Mouse (Mus musculus) limb, embryonic 13.5 days (tissue): ENCODE measurements around the gene Btbd16. TPM values are rescaled to one million over a fixed set of nuclear protein-coding genes. Genes with fewer than 3 reads are reported as not detected.

ENCODE experiments used
- ATAC-seq: fragments of 200-750 bp; cut with Nextera tagmentation; 2 replicates; pipeline ENCODE4 v1.8.0; 2017; ENCODE audit warnings: low read depth, moderate number of reproducible peaks, moderate TSS enrichment; ENCODE audit not compliant: low FRiP score
- H3K27ac ChIP-seq: fragments of 300-500 bp; sonication (generic); 2 replicates; pipeline ENCODE4 v1.5.1; 2015; ENCODE audit warnings: inconsistent platforms, mild to moderate bottlenecking, moderate library complexity
- H3K27me3 ChIP-seq: fragments of 300-500 bp; sonication (generic); 2 replicates; pipeline ENCODE4 v1.6.1; 2015; ENCODE audit warnings: mild to moderate bottlenecking, inconsistent platforms
- H3K36me3 ChIP-seq: fragments of 300-500 bp; sonication (generic); 2 replicates; pipeline ENCODE4 v1.6.1; 2015; ENCODE audit warnings: inconsistent platforms, mild to moderate bottlenecking, moderate library complexity
- H3K4me1 ChIP-seq: fragments of 300-500 bp; sonication (generic); 2 replicates; pipeline ENCODE4 v1.6.1; 2015; ENCODE audit warnings: inconsistent platforms
- H3K4me2 ChIP-seq: fragments of 300-500 bp; sonication (generic); replicated peaks from 2 replicates; pipeline ENCODE4 v1.6.1; 2015; ENCODE audit warnings: inconsistent platforms, mild to moderate bottlenecking, moderate library complexity
- H3K4me3 ChIP-seq: fragments of 300-500 bp; sonication (generic); 2 replicates; pipeline ENCODE4 v1.5.1; 2015; ENCODE audit warnings: moderate library complexity, mild to moderate bottlenecking, inconsistent platforms
- H3K9ac ChIP-seq: fragments of 300-500 bp; sonication (generic); 2 replicates; pipeline ENCODE4 v1.6.1; 2015; ENCODE audit warnings: mild to moderate bottlenecking, inconsistent platforms
- H3K9me3 ChIP-seq: fragments of 300-500 bp; sonication (generic); 2 replicates; pipeline ENCODE4 v1.6.1; 2016; ENCODE audit warnings: inconsistent platforms
- WGBS: fragments of 180-500 bp; shearing (Covaris S2); methylation state at CpG from one replicate; pipeline ENCODE4 v1.1.7; 2015; 5-methylcytosine and 5-hydroxymethylcytosine counted together
- polyA plus RNA-seq: library from polyadenylated mRNA; unstranded; fragments of >200 nt; fragmentation: Nextera tagmentation; extraction: Ambion mirVana; gene quantifications from 2 replicates; pipeline ENCODE4 v1.2.1, GENCODE M21; 2015

Btbd16 gene
- polyA plus RNA-seq, 1 experiment from 2014 or later = 0.22 TPM

DNA sequence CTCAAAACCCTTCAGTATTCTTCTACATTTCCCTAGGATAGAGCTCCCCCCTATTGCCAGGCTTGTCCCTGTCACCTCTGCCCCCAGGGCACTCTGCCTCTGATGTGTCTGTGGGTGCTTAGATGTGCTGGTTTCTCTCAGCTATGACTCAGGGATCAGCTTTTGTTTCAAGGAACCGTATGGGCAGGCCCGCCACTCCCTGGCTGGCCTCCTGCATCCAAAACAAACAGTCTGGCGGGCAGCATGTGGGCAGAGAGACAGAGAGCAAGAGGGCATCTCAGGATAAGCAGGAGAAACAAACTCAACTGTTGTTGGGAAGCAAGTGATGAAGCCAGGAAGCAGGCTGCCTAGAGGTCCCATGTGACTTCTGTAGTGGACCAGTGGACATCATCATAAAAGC lies 81.8 kb downstream of the Btbd16 start:
- Histone ChIP-seq H3K4me2 (no peak overlapping the region), H3K9me3 (no peaks in the 10 kb centered on the region), H3K4me3 (no peak overlapping the region), H3K9ac (no peak overlapping the region), H3K27ac (no peak overlapping the region), H3K36me3 (no peaks in the 10 kb centered on the region), H3K4me1 (peaks cover 6% of the 10 kb centered on the region), H3K27me3 (peaks cover 12% of the 10 kb centered on the region; the same call in 1 of the 2 replicates)
- WGBS = 45% methylated on average over 3 of the region's 3 CpGs
- no peak for ATAC-seq

- no peaks in the 10 kb centered on the region for H3K36me3 ChIP-seq
- no peak overlapping the region for H3K4me2 ChIP-seq
- H3K9me3 ChIP-seq = no peaks in the 10 kb centered on the region
- no peak overlapping the region for H3K9ac ChIP-seq
- peaks cover 12% of the 10 kb centered on the region; the same call in 1 of the 2 replicates for H3K27me3 ChIP-seq
- no peak overlapping the region for H3K27ac ChIP-seq
- peaks cover 26% of the 10 kb centered on the region for H3K4me1 ChIP-seq
- WGBS = 72% methylated on average over 6 of the region's 6 CpGs
- ATAC-seq = no peak
- H3K4me3 ChIP-seq = no peak overlapping the region
Observed at GRCm38 (mm10) chr7:130857973-130858372, 84.1 kb downstream of the Btbd16 start.

- no peaks in the 10 kb centered on the region for H3K9me3 ChIP-seq
- H3K4me2 ChIP-seq = no peak overlapping the region
- H3K9ac ChIP-seq = no peak overlapping the region
- no peak overlapping the region for H3K4me3 ChIP-seq
- WGBS = 48% methylated on average over 4 of the region's 5 CpGs
- no peak overlapping the region for H3K27ac ChIP-seq
- no peaks in the 10 kb centered on the region for H3K36me3 ChIP-seq
- peaks cover 27% of the 10 kb centered on the region for H3K27me3 ChIP-seq
- ATAC-seq = no peak
- H3K4me1 ChIP-seq = peaks cover 26% of the 10 kb centered on the region
Observed at GRCm38 (mm10) chr7:130859926-130860325, 86.1 kb downstream of the Btbd16 start.

DNA sequence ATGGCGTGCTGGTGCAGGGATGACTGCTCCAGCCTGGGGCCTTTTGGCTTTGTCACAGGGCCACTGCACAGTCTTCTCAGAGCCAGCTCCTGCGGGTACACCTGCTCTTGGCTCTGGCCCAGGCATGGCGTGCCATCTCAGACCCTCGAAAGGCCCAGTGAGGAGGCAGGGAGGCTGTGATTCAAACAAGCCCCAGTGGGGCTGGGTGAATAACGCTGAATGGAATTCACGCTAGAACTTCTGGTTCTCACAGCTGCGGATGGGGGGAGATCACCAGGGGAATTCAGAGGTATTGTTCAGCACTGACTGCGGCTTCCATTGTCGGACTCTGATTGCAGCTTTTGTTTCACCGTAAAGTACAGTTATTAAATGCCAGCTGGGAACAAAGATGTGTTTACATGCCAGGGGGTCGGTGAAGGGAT lies 86.9 kb downstream of the Btbd16 start:
- Histone ChIP-seq H3K4me1 (peaks cover 26% of the 10 kb centered on the region), H3K27me3 (peaks cover 26% of the 10 kb centered on the region), H3K36me3 (no peaks in the 10 kb centered on the region), H3K27ac (no peak overlapping the region), H3K4me3 (no peak overlapping the region), H3K9ac (no peak overlapping the region), H3K4me2 (peak overlapping the region; percentile 40), H3K9me3 (no peaks in the 10 kb centered on the region)
- 21% methylated on average over 11 of the region's 11 CpGs for WGBS
- ATAC-seq = peak; percentile 4; the same call in 1 of the 2 replicates

DNA sequence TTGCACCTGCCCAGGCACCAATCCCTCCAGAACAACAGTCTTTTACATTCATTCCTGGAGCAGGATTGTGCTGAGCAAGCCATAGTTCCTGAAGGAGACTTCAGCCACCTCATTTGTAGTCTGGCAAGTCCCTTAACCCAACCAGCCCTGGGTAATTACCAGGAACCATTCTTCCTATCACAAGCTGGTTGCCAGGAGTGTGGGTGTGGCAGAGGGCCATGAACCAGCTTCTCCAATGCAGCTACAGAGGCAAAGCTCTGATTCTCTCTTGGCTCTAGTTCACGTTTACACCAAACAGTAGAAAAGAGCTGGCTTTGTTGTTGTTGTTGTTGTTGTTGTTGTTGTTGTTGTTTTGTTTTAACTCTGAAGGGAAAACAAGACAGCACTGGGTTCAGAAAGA lies 88.6 kb downstream of the Btbd16 start:
- H3K4me2 ChIP-seq = no peak overlapping the region
- WGBS = 36% methylated on average over 1 of the region's 1 CpGs
- H3K4me3 ChIP-seq = no peak overlapping the region
- no peak overlapping the region for H3K9ac ChIP-seq
- no peak overlapping the region for H3K27ac ChIP-seq
- H3K36me3 ChIP-seq = no peaks in the 10 kb centered on the region
- ATAC-seq = no peak
- peaks cover 29% of the 10 kb centered on the region for H3K4me1 ChIP-seq
- no peaks in the 10 kb centered on the region for H3K9me3 ChIP-seq
- peaks cover 22% of the 10 kb centered on the region for H3K27me3 ChIP-seq

DNA sequence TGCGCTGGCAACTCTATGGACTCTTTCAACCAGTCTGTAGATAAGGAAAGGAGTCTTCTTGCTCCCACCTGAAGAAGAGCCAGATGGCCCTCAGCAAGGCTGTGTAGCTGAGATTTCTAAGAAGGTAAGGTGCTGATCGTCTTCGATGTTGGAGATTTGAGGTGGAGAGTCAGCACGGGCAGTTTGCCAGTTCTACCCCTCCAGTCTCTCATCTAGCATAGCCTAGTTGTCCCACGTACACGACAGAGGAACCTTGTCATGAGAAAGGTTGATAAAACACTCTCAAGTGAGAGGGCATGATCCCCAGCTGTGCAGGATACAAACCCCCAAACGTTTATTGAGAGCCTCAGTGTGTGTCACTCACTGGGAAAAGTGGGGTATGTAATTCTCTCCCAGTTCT lies 90.8 kb downstream of the Btbd16 start:
- H3K4me3 ChIP-seq = no peak overlapping the region
- peaks cover 29% of the 10 kb centered on the region for H3K4me1 ChIP-seq
- no peaks in the 10 kb centered on the region for H3K9me3 ChIP-seq
- H3K27ac ChIP-seq = no peak overlapping the region
- no peak overlapping the region for H3K9ac ChIP-seq
- H3K36me3 ChIP-seq = no peaks in the 10 kb centered on the region
- H3K4me2 ChIP-seq = no peak overlapping the region
- no peak for ATAC-seq
- 82% methylated on average over 7 of the region's 7 CpGs for WGBS
- H3K27me3 ChIP-seq = peaks cover 15% of the 10 kb centered on the region

GRCm38 (mm10) chr7:130865613-130866591 lies 92.0 kb downstream of the Btbd16 start, which contains the start of gene Plekha1:
Plekha1 (plus strand) TSS chr7:130865756.
- Histone ChIP-seq H3K9me3 (no peaks in the 10 kb centered on the region), H3K36me3 (no peaks in the 10 kb centered on the region), H3K27ac (peak within 1 kb of the TSS; percentile 33; the same call in 1 of the 2 replicates), H3K4me3 (peak within 1 kb of the TSS; percentile 78), H3K4me2 (peak within 1 kb of the TSS; percentile 81), H3K27me3 (peaks cover 15% of the 10 kb centered on the region), H3K4me1 (peaks cover 21% of the 10 kb centered on the region), H3K9ac (peak within 1 kb of the TSS; percentile 80)
- WGBS = under 1% methylated on average over 87 of the region's 114 CpGs
- ATAC-seq = peak; percentile 97

GRCm38 (mm10) chr7:130866640-130867039 lies 92.8 kb downstream of the Btbd16 start:
- Histone ChIP-seq H3K36me3 (no peaks in the 10 kb centered on the region), H3K9ac (peak overlapping the region; percentile 80), H3K27me3 (peaks cover 15% of the 10 kb centered on the region), H3K9me3 (no peaks in the 10 kb centered on the region), H3K4me1 (peaks cover 14% of the 10 kb centered on the region), H3K4me3 (peak overlapping the region; percentile 78), H3K27ac (no peak overlapping the region), H3K4me2 (peak overlapping the region; percentile 81)
- WGBS = 3% methylated on average over 13 of the region's 13 CpGs
- no peak for ATAC-seq

DNA sequence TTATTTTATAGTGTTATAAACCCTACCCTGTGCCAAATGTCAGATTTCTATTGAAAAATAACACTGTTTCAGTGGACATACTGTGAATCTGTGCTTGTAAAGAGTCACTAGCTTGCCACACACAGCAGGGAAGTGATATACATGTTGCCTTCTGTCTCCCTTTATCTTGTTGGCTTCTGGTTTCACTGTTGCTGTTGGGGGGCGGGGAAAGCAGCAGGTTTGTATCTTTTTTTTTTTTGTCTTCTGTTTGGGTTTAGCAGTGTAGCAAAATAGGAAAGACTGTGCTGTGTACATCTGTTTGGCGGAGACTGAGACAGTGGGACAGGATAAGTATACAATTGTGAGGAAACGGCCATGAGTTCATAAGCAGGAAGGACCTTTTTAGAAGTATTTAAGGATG lies 93.4 kb downstream of the Btbd16 start:
- no peak for ATAC-seq
- peak overlapping the region; percentile 41 for H3K4me2 ChIP-seq
- 71% methylated on average over 3 of the region's 3 CpGs for WGBS
- no peaks in the 10 kb centered on the region for H3K9me3 ChIP-seq
- peaks cover 8% of the 10 kb centered on the region for H3K4me1 ChIP-seq
- H3K36me3 ChIP-seq = no peaks in the 10 kb centered on the region
- peaks cover 15% of the 10 kb centered on the region for H3K27me3 ChIP-seq
- H3K9ac ChIP-seq = no peak overlapping the region
- no peak overlapping the region for H3K27ac ChIP-seq
- H3K4me3 ChIP-seq = 0 out of 2 replicates have a peak overlapping the region, but pooled peaks have one; percentile 6

Other genes with a start within 250 kb of the Btbd16 start
- gene Nsmce4a, start 201.0 kb upstream of the Btbd16 start, polyA plus RNA-seq = 163 and 167 TPM in 2 replicates
- gene Tacc2, start 196.6 kb upstream of the Btbd16 start, polyA plus RNA-seq = 35.1 and 39.3 TPM in 2 replicates
- 38.2 and 40.6 TPM in 2 replicates for gene Plekha1, start 91.7 kb downstream of the Btbd16 start, polyA plus RNA-seq
- 78.4 and 87.6 TPM in 2 replicates for gene Htra1, start 162.0 kb downstream of the Btbd16 start, polyA plus RNA-seq